Mouse (Mus musculus): Measurements from ENCODE around the gene Ago1. TPM values are rescaled to one million over a fixed set of nuclear protein-coding genes. Genes with fewer than 3 reads are reported as not detected.

Ago1 gene
- total and polyA plus RNA-seq, 3 experiments: 5.4 to 312 (median 15.4) TPM

- TF ChIP-seq RCOR1 (IDR thresholded peaks at IDR 0.05; ENCODE audit: low read depth, low read length) (no peak), JUND (IDR thresholded peaks at IDR 0.05; ENCODE audit: low read depth, low read length) (no peak), ZKSCAN1 (IDR thresholded peaks at IDR 0.05; ENCODE audit: low read depth, low read length) (no peak), MXI1 (IDR thresholded peaks at IDR 0.05; ENCODE audit: low read depth, low read length) (no peak), POLR2AphosphoS2 (IDR thresholded peaks at IDR 0.05; ENCODE audit: low read length) (no peak)
These were observed 13.1 kb upstream of the Ago1 start (continued) for GRCm38 (mm10) chr4:126481461-126481860.

GRCm38 (mm10) chr4:126480288-126480687, 11.9 kb upstream of the Ago1 start:
- no peak overlapping the region for H3K4me3 ChIP-seq (ENCODE audit: control insufficient read depth in 1 of 2, insufficient read depth in 1 of 2, low read depth in 2 of 2, low read length in 2 of 2)
- H3K4me1 ChIP-seq (ENCODE audit: control insufficient read depth in 1 of 2, insufficient read depth in 2 of 2, low read length in 2 of 2): peaks cover 0 to 3% of the 10 kb centered on the region in 2 experiments; a peak in 1 of 4 replicates
- H3K27ac ChIP-seq (ENCODE audit: control insufficient read depth, low read depth, low read length): no peak overlapping the region
- DNase-seq (ENCODE audit: low read depth, low spot score): no peak
- H3K27me3 ChIP-seq (ENCODE audit: control insufficient read depth in 1 of 2, insufficient read depth in 2 of 2, low read length in 2 of 2): no peaks in the 10 kb centered on the region
- H3K36me3 ChIP-seq (ENCODE audit: control insufficient read depth in 1 of 2, insufficient read depth in 2 of 2, low read length in 2 of 2): no peaks in the 10 kb centered on the region
- H3K79me2 ChIP-seq (ENCODE audit: control insufficient read depth, insufficient read depth, low read length, poor library complexity): no peaks in the 10 kb centered on the region
- no peak for TF ChIP-seq TCF12 (IDR thresholded peaks at IDR 0.05; ENCODE audit: low read depth, low read length)
- no peak for TF ChIP-seq MAX (IDR thresholded peaks at IDR 0.05; ENCODE audit: low read length)
- TF ChIP-seq MYC (IDR thresholded peaks at IDR 0.05; ENCODE audit: low read depth, low read length): no peak
- no peak for TF ChIP-seq ELF1 (IDR thresholded peaks at IDR 0.05; ENCODE audit: low read depth, low read length)
- TF ChIP-seq POLR2AphosphoS5 (IDR thresholded peaks at IDR 0.05; ENCODE audit: borderline replicate concordance, low read depth, low read length): no peak
- no peak for TF ChIP-seq ETS1 (IDR thresholded peaks at IDR 0.05; ENCODE audit: low read depth, low read length)
- no peak overlapping the region for H3K9ac ChIP-seq (ENCODE audit: control insufficient read depth, low read depth, low read length, poor library complexity, severe bottlenecking)
- H3K9me3 ChIP-seq (replicated peaks; ENCODE audit: insufficient read depth, low read length): no peaks in the 10 kb centered on the region

- H3K27me3 ChIP-seq (ENCODE audit: control insufficient read depth in 1 of 2, insufficient read depth in 2 of 2, low read length in 2 of 2): no peaks in the 10 kb centered on the region
- peaks cover 0 to 11% of the 10 kb centered on the region in 2 experiments; a peak in 2 of 4 replicates for H3K36me3 ChIP-seq (ENCODE audit: control insufficient read depth in 1 of 2, insufficient read depth in 2 of 2, low read length in 2 of 2)
- no peak overlapping the region for H3K9ac ChIP-seq (ENCODE audit: control insufficient read depth, low read depth, low read length, poor library complexity, severe bottlenecking)
- peaks cover 1% of the 10 kb centered on the region; the same call in 1 of the 2 replicates for H3K79me2 ChIP-seq (ENCODE audit: control insufficient read depth, insufficient read depth, low read length, poor library complexity)
- H3K9me3 ChIP-seq (replicated peaks; ENCODE audit: insufficient read depth, low read length): no peaks in the 10 kb centered on the region
- peak; percentile 56 for DNase-seq (ENCODE audit: low read depth, low spot score)
- H3K4me3 ChIP-seq (ENCODE audit: control insufficient read depth in 1 of 2, insufficient read depth in 1 of 2, low read depth in 2 of 2, low read length in 2 of 2): no peak overlapping the region
- TF ChIP-seq SIN3A (IDR thresholded peaks at IDR 0.05; ENCODE audit: low read length) (peak; percentile 62; the same call in 1 of the 2 replicates), TBP (IDR thresholded peaks at IDR 0.05; ENCODE audit: low read depth, low read length) (no peak), MXI1 (IDR thresholded peaks at IDR 0.05; ENCODE audit: low read depth, low read length) (0 out of 2 replicates have a peak, but pooled peaks have one; percentile 45)
- peaks cover 0 to 11% of the 10 kb centered on the region in 2 experiments; a peak in 3 of 4 replicates for H3K4me1 ChIP-seq (ENCODE audit: control insufficient read depth in 1 of 2, insufficient read depth in 2 of 2, low read length in 2 of 2)
- H3K27ac ChIP-seq (ENCODE audit: control insufficient read depth, low read depth, low read length): no peak overlapping the region
These were observed 4.6 kb upstream of the Ago1 start for GRCm38 (mm10) chr4:126473031-126473430.

GRCm38 (mm10) chr4:126469334-126469733, 951 bp upstream of the Ago1 start:
- Histone ChIP-seq H3K79me2 (ENCODE audit: control insufficient read depth, insufficient read depth, low read length, poor library complexity) (peaks cover 10% of the 10 kb centered on the region), H3K27me3 (ENCODE audit: control insufficient read depth in 1 of 2, insufficient read depth in 2 of 2, low read length in 2 of 2) (no peaks in the 10 kb centered on the region), H3K9ac (ENCODE audit: control insufficient read depth, low read depth, low read length, poor library complexity, severe bottlenecking) (peak overlapping the region; percentile 25), H3K4me1 (ENCODE audit: control insufficient read depth in 1 of 2, insufficient read depth in 2 of 2, low read length in 2 of 2) (peaks cover 0 to 23% of the 10 kb centered on the region in 2 experiments), H3K9me3 (replicated peaks; ENCODE audit: insufficient read depth, low read length) (no peaks in the 10 kb centered on the region), H3K36me3 (ENCODE audit: control insufficient read depth in 1 of 2, insufficient read depth in 2 of 2, low read length in 2 of 2) (peaks cover 0 to 11% of the 10 kb centered on the region in 2 experiments; a peak in 2 of 4 replicates), H3K4me3 (ENCODE audit: control insufficient read depth in 1 of 2, insufficient read depth in 1 of 2, low read depth in 2 of 2, low read length in 2 of 2) (no peak overlapping the region), H3K27ac (ENCODE audit: control insufficient read depth, low read depth, low read length) (peak overlapping the region; percentile 85)
- DNase-seq (ENCODE audit: low read depth, low spot score): peak; percentile 76
- TF ChIP-seq GATA1 (IDR thresholded peaks at IDR 0.05; ENCODE audit: low read depth, low read length) (no peak), POLR2AphosphoS5 (IDR thresholded peaks at IDR 0.05; ENCODE audit: borderline replicate concordance, low read depth, low read length) (no peak), ZC3H11A (IDR thresholded peaks at IDR 0.05; ENCODE audit: low read depth, low read length) (no peak), JUND (IDR thresholded peaks at IDR 0.05; ENCODE audit: low read depth, low read length) (no peak), MXI1 (IDR thresholded peaks at IDR 0.05; ENCODE audit: low read depth, low read length) (peak; percentile 65), TBP (IDR thresholded peaks at IDR 0.05; ENCODE audit: low read depth, low read length) (no peak), POLR2A (IDR thresholded peaks at IDR 0.05; ENCODE audit: control insufficient read depth in 1 of 2, insufficient read depth in 1 of 2, low read depth in 1 of 2, low read length in 2 of 2, poor library complexity in 1 of 2) (no peak), BHLHE40 (IDR thresholded peaks at IDR 0.05; ENCODE audit: borderline replicate concordance, low read depth, low read length) (no peak), ZNF384 (IDR thresholded peaks at IDR 0.05; ENCODE audit: low read depth, low read length) (peak; percentile 54; the same call in 1 of the 2 replicates), SIN3A (IDR thresholded peaks at IDR 0.05; ENCODE audit: low read length) (peak; percentile 64), MAFK (IDR thresholded peaks at IDR 0.05; ENCODE audit: borderline replicate concordance, low read depth, low read length) (no peak), MAZ (IDR thresholded peaks at IDR 0.05; ENCODE audit: low read depth, low read length) (no peak), ETS1 (IDR thresholded peaks at IDR 0.05; ENCODE audit: low read depth, low read length) (no peak), USF2 (IDR thresholded peaks at IDR 0.05; ENCODE audit: borderline replicate concordance in 1 of 2, insufficient read depth in 1 of 2, low read depth in 1 of 2, low read length in 2 of 2) (no peak), RCOR1 (IDR thresholded peaks at IDR 0.05; ENCODE audit: low read depth, low read length) (no peak), MEF2A (IDR thresholded peaks at IDR 0.05; ENCODE audit: extremely low read depth, insufficient replicate concordance, low read depth, low read length, poor library complexity, severe bottlenecking) (no peak)
